Mouse (Mus musculus) mesoderm, embryonic 11.5 days (tissue): ENCODE data around the gene Thra.

Experiments
- DNase-seq: peaks from one replicate; pipeline ENCODE4 v3.0.0-alpha.2; 2012; ENCODE audit warnings: low read depth, low spot score

Gene Thra

DNA sequence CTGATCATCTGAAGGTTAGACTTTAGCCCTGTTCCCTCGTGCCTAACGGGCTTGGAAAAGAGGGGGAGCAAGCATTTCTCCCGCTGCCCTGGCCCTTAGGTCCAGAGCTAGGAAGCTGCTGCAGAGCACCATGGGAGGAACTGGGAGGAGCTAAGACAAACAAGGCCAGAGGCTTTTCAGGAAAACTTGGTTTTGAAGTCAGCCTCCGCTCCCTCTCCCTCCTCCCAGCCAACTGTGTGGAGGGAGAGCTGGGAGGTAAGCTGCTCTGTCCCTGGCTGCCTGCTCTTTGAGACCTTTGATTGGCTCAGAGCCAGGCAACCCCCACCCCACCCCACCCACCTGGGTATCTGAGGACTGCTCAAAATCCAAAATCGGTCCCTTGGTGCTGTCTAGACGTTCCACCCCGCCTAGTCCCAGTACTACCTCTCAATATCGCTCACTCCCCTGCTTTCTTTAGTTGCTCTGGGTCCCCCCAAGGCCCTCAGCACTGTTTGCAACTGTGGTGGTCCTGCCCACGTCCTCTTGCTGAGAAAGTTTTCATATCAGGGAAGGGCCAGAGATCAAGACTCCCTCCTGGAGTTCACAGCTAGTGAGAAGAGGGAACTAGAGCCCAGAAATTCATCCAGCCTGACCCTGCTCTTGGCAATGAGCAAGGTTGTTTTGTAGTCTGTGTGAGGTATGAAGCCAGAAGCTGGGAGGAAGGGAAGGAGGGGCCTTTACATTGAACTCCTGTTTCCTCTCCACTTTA lies 36.6 kb downstream of the Thra start:
- DNase-seq = no peak

DNA sequence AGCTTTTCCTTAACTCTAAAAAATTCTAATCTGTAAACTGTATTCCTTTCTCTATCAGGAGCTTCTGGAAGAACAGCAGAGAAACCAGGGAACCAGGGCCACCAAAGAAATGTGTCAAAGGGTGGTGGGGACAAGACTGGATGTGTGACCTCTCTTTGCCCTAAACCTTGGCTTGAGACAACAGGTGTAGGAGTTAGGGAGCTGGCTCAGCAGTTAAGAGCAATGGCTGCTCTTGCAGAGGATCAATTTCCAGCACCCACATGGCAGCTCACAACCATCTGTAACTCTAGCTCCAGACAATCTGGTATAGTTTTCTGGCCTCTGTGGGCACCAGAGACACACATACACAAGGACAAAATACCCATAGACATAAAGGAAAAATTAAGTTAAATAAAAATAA lies 37.5 kb downstream of the Thra start:
- DNase-seq = no peak

DNA sequence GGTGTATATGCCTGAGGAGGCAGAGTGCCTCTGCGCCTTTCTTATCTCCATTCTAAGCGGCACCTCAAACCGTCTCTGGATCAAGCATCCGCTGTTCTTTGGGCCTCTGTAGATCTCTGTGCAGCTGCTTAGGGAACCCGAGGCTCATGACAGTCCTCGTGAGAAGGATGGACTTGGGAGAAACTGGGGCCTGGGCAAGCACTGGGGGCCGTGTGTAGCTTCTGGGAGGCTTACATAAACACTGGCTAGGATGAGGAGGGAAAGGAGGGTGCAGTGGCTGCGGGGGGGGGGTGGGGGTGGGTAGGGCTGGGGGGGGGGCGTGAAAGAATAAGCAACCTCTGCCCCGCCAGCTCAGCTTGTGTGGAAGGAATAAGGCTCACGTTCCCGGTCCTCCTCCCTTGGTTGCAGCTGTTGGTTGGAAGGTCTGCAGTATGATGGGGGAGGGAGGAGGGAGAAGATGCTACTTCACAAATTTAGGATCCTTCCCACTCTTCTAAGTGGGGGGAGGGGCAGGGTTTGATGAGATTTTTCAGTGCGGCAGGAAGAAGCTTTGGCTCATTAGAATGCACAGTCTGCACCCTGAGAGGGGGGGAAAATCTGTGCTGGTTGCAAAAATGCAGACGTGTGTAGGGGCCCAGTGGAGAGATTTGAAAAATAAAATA lies 41.5 kb downstream of the Thra start:
- DNase-seq = peak; percentile 64

DNA sequence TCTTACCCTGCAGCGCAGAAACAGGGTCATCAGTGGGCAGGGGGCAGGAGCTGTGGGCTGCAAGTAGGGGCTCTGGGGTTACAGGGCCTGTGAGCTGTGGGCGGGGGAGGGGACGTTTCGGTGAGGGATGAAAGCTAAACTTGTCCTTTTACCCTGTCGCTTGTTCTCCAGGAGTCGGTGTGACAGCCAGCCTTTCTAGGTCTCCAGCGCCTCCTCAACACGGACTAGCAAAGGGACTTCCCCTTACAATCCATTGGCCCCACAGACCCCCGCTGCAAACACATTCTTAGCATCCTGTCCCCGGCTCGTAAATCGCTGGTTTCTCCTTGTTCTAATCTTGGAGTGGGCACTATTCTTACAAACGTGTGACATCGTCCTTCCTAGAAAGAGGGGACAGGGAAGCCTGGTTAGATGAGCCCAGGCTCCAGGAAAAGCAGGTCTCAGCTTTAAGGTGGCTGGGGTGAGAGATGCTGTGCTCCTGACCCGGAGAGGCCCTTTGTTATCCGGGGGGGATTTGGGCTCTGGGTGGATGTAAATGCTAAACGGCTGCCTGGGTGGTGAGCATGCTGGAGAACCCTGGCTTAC lies 42.3 kb downstream of the Thra start:
- no peak for DNase-seq

DNA sequence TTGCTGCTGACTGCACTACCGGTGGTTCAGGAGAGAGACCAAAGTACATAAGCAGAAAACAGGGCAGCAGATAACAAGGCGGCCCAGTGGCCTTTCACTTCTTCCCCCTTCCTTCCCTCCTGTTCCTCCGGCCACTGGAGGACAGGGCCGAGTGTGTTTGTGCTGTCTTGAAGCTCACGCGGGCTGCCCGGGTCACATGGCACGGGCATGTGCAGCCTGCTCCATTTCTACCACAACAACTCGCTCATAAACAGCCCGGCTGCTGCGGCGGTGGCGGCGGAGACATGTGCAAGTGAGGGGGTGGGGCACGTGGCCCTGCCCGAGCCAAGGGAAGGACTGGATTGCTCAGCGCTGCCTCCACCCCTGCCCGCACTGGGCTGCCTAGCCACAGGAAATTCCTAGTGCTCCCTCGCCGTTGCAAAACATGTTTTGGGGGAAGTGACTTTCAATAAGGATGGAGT lies 42.8 kb downstream of the Thra start:
- peak; percentile 80 for DNase-seq

DNA sequence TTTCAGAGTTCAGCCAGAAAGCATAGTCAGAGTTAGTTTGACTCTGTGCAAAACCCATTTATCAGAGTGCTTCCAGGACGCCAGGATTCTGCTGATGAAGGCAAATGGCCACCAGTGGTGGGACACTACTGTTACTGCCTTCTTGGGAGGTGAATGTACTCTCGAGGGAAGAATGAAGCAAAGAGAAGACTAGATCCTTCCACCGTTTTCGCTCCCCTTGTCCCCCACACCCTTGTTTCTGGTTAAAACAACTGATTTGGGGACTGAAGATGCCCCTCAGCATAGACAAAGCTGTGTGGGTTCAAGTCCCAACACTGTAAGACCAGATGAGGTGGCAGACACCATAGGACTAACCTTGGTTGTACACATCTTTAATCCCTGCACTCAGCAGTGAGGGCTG lies 43.7 kb downstream of the Thra start:
- DNase-seq = no peak

DNA sequence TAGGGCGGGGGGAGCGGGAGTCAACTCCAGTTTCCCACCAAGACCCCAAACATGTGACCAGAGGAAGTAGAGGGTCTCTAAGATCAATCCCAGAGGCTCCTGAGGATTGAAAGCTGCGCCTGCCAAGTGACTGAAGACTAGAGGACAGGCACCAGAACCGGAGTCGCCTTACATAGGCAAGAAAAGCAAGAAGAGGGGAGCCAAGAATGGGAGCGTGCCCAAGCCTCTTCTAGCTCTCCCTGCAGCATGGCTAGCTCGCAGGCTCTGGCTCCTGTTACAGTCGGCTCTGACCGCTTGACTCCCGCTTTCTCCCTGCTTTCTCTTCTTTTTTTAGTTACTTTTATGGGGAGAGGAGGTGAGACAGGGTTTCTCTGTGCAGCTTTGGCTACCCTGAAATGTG lies 44.8 kb downstream of the Thra start:
- no peak for DNase-seq

DNA sequence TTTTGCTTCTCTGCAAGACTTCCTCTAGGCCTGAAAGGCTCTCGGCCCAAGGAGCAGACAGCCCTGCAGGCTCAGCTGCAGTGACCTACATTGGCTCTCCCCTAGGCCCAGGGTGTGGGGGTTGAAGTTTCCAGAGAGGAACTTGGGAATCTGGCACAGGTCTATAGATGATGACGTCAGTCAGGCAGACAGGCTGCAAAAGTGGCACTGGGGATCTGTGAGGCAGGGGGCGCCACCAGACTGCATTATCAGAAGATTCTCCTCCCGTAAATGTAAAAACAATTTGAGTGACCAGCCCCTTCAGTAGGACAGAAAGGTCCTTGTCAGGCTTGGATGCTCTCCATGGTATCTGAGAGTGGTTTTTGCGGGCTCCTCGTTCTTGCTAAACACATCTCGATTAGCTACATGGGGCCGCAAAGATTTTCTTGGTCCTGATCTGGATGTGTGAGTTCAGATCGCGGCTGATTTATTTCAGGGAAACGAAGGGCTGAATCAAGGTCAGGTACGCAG lies 45.4 kb downstream of the Thra start:
- peak; percentile 66 for DNase-seq

DNA sequence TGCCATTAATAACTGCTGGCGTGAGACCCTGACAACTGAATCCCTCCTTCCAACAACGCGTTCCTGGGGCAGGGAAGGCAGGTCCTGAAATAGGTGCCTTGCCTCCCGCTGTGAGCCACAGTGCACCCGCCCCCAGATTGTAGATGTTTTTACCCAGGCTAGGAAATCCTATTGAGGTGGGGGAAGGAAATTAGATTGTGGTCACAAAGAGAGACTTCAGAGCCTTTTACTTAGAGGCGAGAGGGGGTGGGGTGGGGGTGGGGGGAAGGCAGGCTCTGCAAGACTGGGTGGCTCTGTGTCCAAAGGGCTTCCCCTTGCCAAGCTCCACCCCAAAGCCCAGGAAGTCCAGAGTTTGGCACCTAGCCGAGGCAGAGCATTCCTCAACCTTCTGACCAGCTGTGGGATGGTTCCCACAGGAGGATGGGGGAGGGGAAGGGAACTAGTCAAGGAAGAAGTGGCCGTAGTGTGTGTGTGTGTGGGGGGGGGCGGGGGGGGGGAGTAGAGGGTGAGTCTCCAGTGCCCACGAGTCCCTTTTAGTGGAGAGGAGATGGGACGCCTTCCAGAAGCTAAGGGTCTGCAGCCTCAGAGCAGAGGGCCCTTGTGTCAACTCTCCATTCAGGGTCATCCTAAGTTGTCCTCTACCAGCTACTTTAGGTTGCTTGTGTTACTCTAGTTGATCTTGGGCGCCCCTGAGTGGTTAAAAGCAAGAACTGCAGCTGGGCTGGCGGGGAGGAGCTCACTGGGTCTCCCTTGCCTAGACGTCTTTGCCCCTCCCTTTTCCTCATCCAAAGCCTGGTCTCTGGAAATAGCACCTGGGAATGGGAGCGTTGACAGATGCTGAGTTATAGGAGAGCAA lies 46.1 kb downstream of the Thra start:
- peak; percentile 96 for DNase-seq

DNA sequence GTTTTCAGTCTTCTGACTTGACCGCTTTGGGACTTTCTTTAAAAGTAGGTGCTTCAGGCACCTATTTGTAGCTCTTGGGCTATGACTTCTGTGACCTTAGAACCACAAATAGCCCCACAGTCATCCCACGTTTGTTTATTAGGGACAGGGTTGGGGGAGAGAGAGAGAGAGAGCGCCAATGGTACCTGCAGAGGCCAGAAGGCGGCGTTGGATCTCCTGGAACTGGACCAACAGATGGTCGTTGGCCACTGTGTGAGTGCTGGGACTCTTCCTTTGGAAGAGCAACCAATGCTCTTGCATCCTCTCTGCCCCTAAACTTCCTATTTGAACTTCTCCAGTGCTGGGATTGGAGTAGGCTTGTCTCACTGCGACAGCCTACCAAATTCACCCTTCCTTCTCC lies 46.8 kb downstream of the Thra start:
- no peak for DNase-seq

DNA sequence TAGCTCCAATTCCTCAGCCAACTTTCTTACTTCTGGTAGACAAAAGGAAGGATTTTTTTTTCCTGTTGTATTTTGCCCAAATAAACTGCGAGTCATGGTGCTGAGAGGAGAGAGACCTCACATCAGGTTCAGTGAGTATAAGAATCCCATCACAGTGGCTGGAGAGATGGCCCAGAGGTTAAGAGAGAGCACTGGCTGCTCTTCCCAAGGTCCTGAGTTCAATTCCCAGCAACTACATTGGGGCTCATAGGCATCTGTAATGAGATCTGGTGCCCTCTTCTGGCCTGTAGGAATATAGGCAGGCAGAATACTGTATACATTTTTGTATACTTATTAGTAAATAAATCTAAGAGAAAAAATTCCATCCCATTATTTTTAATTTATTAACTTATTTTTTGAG lies 47.3 kb downstream of the Thra start:
- DNase-seq = no peak

DNA sequence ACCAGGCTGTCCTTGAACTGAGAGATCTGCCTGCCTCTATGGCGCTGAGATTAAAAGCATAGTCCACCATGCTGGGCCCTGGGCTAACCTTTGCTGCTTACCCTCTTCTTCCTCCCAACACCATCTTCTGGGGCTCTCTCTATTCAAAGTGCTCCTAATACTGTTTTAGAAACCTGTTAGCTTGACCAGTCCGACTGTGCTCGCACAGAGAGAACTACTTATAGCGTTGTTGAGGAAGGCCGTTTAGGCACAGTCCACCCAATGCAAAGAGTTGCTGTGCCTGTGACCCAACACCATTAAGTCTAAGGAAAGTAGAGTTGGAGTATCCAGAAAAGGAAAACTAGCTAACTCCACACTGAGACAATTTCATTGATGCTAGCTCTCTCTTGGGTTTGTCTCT lies 47.7 kb downstream of the Thra start:
- DNase-seq = no peak

DNA sequence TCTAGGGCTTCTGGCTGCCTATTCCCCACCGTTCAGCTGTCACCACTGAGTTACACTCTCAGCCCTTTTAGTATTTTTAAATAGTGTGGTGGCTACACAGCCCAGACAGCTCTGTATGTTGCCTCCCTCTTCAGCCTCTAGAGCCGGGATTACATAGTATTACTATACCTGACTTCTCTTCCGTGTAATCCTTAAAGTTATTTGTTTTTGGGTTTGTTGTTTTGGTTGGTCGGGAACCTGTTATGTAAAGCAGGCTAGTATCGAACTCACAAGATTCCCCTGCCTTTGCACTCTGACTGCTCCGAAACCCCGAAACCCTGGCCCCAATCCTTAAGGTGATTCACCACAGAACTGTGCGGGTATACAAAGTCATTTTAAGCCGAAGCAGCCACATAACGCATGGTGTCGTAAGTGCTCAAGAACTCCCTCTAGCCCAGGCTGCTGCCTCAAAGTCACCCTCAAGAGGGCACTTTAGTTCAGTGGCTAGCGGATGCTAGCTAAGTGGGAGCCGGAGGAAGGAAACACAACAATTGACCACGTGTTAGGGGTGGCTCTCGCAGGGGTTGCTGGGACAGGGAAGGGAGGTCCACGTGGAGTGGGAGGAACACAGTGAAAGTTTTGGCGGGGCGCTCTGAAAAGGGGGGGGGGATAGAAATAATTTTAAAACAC lies 48.2 kb downstream of the Thra start:
- DNase-seq = peak; percentile 91

DNA sequence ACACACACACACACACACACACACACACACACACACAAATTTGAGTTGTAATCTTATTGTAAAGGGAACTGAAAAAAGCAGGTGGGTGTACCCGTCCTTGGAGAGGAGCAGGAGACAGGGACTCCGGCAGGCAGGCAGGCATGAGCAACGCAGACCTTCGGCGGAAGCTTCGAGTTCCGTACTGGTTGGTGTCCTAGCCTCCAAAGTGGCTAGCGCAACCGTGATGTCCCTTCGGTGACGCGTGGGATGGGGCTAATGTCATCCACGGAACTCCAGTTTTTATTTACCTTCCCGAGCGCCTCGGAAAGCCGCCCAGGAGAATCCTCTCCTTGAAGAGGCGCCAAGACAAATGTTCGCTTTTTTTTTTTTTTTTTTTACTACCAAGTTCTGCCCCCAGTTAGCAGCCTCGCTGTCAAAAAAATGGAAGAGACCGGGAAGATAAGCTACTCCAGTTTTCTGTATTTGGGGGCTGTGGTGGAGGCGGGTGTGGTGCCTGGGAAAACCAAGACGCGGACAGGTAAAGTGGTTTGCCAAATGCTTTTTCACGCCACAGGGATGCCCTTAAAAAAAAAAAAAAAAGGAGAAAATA lies 48.9 kb downstream of the Thra start:
- no peak for DNase-seq

DNA sequence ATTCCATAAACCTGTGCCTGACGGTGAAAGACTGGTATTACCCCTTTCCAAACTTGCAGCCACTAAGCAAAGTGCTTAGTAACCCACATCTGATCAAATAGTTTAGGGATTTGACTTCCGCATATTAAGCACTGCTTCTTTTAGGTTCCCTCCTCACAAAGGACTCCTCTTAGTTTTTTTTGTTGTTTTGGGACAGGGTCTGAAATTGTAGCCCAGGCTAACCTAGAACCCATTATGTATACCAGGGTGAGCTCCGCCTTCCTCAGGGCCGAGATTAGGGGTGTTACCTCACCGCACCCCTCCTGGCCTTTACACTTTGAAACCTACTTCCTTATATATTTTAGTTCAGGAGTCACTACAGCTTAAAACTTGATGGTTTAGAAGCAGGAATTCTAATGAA lies 49.4 kb downstream of the Thra start:
- no peak for DNase-seq

DNA sequence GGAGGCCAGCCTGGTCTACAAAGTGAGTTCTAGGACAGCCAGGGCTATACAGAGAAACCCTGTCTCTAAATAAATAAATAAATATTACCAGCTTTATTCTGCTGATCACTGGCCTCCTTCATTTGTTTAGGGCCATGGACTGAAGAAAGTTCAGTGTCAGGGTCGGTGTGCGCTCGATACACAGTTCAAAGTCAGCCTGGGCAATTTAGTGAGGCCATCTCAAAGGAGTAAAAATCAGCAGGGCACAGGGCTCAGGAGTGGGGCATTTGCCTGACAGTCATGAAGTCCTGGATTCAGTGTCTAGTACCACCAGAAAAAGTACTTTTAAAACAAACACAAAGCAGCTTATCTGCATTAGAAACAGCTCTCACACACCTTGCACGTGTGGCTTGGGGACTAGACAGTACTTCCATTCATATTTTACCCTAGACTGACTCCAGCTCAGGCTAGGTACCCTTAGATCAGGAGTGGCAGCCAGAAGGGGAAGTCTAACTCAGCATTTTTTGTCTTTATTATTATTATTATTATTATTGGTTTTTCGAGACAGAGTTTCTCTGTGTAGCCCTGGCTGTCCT lies 50.3 kb downstream of the Thra start:
- DNase-seq = no peak

DNA sequence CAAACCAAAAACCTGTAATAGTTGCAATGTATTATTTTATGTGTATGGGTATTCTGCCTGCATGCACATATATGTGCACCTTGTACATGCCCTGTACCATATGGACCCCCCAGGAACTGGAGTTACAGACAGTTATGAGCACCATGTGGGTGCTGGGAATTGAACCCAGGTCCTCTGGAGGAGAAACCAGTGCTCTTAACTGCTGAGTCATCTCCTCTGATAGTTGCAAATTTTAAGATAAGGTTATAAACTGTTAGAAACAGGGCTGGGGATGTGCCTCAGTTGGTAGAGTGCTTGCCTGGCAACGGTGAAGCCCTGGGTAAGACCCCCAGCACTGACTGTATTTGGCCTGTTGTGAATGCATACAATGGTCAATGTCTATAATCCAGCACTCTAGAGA lies 51.0 kb downstream of the Thra start:
- DNase-seq = no peak

DNA sequence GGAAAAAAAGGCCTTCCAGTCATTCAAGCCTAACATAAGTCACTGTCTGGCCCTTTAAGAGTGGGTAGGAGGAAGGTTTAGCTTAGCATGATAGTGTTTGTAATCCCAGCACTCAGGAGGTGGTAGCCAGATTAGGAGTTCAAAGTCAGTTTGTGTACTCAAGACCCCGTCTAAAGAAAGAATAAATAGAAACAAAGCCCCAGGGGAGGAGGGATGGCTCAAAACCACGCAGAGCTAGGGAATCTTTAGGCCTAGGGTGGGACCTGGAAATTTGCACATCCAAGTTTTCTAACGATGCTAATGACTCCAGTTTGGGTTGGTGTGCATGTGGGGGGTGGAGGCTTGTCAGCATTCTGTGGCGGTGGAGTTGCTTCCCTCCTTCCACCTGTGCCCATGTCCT lies 51.6 kb downstream of the Thra start:
- no peak for DNase-seq

DNA sequence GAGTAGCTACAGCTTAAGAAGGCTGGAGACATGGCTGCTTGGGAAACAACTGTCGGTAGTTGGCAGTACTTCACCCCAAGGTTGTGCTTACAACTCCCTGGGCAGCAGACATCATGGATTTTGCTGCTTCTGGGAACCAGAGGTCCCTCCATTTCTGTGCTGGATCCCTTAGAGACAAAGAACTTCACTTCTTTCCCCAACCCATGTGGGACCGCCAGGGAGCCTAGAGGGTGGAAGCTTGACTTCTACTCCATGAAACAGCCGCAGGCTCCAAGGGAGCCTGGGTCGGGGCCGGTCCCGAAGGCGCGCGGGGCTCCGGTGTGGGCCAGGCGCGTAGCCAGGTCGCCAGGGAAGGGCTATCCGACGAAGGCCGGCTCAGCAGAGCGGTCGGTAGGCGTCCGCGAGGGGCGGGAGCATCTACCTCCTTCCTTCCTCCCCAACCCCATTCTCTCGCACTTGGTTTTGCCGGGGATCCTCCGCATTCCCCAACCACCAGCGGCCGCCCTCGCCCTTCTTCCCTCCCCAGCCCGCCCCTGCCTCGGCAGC lies 54.1 kb downstream of the Thra start:
- DNase-seq = peak; percentile 69

DNA sequence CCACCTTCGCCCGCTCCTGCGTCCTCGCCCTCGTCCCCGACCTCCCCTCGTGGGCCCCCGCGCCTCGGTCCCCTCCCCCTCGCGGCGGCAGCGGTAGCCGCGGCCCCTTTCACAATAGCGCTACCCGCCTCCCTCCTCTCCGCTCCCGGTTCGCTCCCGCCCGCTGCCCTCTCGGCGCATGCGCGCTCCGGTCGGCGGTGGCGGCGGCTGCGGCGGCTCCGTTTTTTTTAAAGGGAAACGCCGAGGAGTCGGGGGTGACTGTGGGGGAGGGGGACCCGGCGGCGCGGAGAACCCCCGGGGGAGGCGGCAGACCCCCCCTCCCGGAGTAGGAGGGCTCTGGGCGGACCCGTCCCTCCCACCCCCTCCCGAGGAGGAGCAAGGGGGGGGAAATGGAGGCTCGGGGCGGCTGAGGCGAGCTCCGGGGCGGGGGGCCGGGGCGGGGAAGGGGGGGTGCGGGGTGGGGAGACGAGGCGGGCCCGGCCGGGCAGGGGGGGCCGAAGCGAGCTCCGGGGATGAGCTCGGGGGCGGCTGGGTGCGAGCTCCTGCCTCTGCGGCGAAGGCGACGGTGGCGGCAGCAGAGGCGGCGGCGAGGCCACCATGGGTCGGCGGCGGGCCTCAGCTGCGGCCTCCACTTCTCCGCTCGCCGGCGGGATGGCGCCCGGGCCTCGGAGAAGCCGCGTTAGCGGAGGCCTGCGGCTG lies 54.7 kb downstream of the Thra start, which contains the start of gene Msl1:
Gene Msl1, plus strand, starts transcription at position 502 of the 699 bp plus-strand sequence.
- DNase-seq = peak; percentile 89
